ENCODE assay signal across 8 mouse cellular contexts in genomic region chr11:116004840-116005700, GRCm38 (mm10). TPM values are rescaled to one million over a fixed set of nuclear protein-coding genes. Genes with fewer than 3 reads are reported as not detected.
A peak's percentile ranks its signal among the peaks of the same experiment; 100 is the strongest.
DNase-seq lines count a peak whose midpoint lies in the region; ATAC-seq and TF ChIP-seq lines count a peak whose summit lies in the region.

No protein-coding gene starts in this region.

- H3K4me2 ChIP-seq in forebrain, embryonic 13.5 days, result peak overlapping the region; percentile 65

- no peak for TF ChIP-seq CTCF in E14TG2a.4 (conservative IDR thresholded peaks at IDR 0.05; ENCODE audit: low read length)

- peaks cover 82% of the 10 kb centered on the region for H3K4me1 ChIP-seq in E14TG2a.4 (replicated peaks; ENCODE audit: low read depth, low read length)
- peaks cover 17% of the 10 kb centered on the region for H3K4me1 ChIP-seq in forebrain, embryonic 13.5 days

- WGBS in forebrain, embryonic 13.5 days, result 7% methylated on average over 54 of the region's 54 CpGs

- H3K27me3 ChIP-seq in E14TG2a.4 (ENCODE audit: insufficient read depth, low read length), result peaks cover 16% of the 10 kb centered on the region
- H3K27me3 ChIP-seq in forebrain, embryonic 13.5 days, result peaks cover 4% of the 10 kb centered on the region

- DNase-seq in brain, adult 2 months (ENCODE audit: low read depth, low spot score), result peak; percentile 74
- DNase-seq in heart, postnatal 14 days, result peak; percentile 89 to 90
- peak; percentile 87 to 91 for DNase-seq in kidney, postnatal 4 days
- peak; percentile 83 for DNase-seq in lung, postnatal 14 days
- DNase-seq in ovary, postnatal 14 days (ENCODE audit: low spot score), result peak; percentile 78
- peak; percentile 80 to 83 for DNase-seq in thymus, postnatal 36 days

- intact Hi-C loops in heart, postnatal 14 days (cut with DNase I), result no loop called here

- H3K4me3 ChIP-seq in E14TG2a.4 (replicated peaks; ENCODE audit: low read length), result peak overlapping the region; percentile 66
- peak overlapping the region; percentile 36 for H3K4me3 ChIP-seq in forebrain, embryonic 13.5 days

- H3K9me3 ChIP-seq in E14TG2a.4 (ENCODE audit: low read length), result no peaks in the 10 kb centered on the region
- no peaks in the 10 kb centered on the region for H3K9me3 ChIP-seq in forebrain, embryonic 13.5 days (replicated peaks)

- peak; percentile 73 for ATAC-seq in forebrain, embryonic 13.5 days

- peak overlapping the region; percentile 47 for H3K9ac ChIP-seq in forebrain, embryonic 13.5 days

- H3K36me3 ChIP-seq in E14TG2a.4 (ENCODE audit: insufficient read depth, low read length), result peaks cover 46% of the 10 kb centered on the region
- peaks cover 19% of the 10 kb centered on the region for H3K36me3 ChIP-seq in forebrain, embryonic 13.5 days (ENCODE audit: poor library complexity, severe bottlenecking)

- peak overlapping the region; percentile 45; the same call in 1 of the 2 replicates for H3K27ac ChIP-seq in forebrain, embryonic 13.5 days

RNA-seq across cellular contexts. Expression of gene Galk1, which starts 7.4 kb away (rescaled TPM):
- polyA plus RNA-seq in forebrain, embryonic 13.5 days (2015; fragmentation: Nextera tagmentation; extraction: Ambion mirVana), result 74.8 and 86.1 TPM in 2 replicates
- 10 to 100 TPM; 18.6 to 19.3 TPM for total RNA-seq in heart, postnatal 14 days (2021)

RNA-seq across cellular contexts. Expression of gene H3f3b, which starts 22.7 kb away (rescaled TPM):
- 2,689 and 2,766 TPM in 2 replicates for polyA plus RNA-seq in forebrain, embryonic 13.5 days (2015; fragmentation: Nextera tagmentation; extraction: Ambion mirVana)
- 100 to 1,000 TPM; 184 to 193 TPM for total RNA-seq in heart, postnatal 14 days (2021)

RNA-seq across cellular contexts. Expression of gene Unk, which starts 25.1 kb away (rescaled TPM):
- 38.0 and 42.3 TPM in 2 replicates for polyA plus RNA-seq in forebrain, embryonic 13.5 days (2015; fragmentation: Nextera tagmentation; extraction: Ambion mirVana)
- 10 to 100 TPM; 12.2 to 12.9 TPM for total RNA-seq in heart, postnatal 14 days (2021)

RNA-seq across cellular contexts. Expression of gene Itgb4, which starts 30.6 kb away (rescaled TPM):
- 0.21 and 0.38 TPM in 2 replicates for polyA plus RNA-seq in forebrain, embryonic 13.5 days (2015; fragmentation: Nextera tagmentation; extraction: Ambion mirVana)
- total RNA-seq in heart, postnatal 14 days (2021), result 1 to 10 TPM; 4.3 to 4.5 TPM

Comparison
In these comparisons a context has a peak if more than half of its experiments do, and no peak if none do; other contexts are left out.
1. Peak in every context shown above with its lines: DNase-seq, ATAC-seq, H3K4me3 ChIP-seq and H3K27ac ChIP-seq.